Mouse (Mus musculus) monocyte, adult 2 months (primary cell): ENCODE results near the gene Hist1h4f.
"Not testable (repeated sequence)": the region's sequence is repeated elsewhere in the genome, so short reads cannot be mapped to it uniquely, and the experiment has no call there.

Source experiments
- DNase-seq, 2 experiments: peaks; one replicate each; pipeline ENCODE4 v3.0.0; 2022; ENCODE audit warnings: low spot score in 2 of 2, low read depth in 1 of 2

Gene Hist1h4f

DNA sequence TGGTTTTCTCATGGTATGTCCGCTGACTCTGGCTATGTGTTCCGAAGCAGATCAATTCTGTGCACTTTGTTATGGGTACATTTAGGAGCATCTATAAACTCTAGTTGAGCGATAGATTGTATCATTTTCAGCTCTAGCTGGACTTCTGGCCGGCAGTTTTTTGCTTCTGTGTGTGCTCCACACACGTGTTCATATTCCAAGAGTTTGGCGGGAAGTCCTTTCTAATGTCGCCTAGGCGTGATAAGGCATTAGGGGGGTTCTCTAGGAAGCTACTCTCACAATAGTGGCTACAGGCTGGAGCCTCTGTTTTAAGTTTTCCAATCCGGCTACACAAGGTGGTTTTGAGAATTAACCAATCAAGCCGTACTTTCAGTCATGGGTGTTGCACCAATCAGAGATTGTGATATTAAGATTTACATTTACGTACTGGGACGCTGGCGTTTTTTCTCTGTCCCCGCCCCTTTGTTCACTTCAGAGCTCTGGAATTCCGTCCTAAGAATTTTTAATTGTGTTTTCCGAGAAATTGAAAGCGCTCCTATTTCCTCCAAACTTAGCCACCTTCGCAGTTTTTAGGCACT, 4.5 kb upstream of the Hist1h4f start:
- peak in 1 of 2 experiments; percentile 33 for DNase-seq

DNA sequence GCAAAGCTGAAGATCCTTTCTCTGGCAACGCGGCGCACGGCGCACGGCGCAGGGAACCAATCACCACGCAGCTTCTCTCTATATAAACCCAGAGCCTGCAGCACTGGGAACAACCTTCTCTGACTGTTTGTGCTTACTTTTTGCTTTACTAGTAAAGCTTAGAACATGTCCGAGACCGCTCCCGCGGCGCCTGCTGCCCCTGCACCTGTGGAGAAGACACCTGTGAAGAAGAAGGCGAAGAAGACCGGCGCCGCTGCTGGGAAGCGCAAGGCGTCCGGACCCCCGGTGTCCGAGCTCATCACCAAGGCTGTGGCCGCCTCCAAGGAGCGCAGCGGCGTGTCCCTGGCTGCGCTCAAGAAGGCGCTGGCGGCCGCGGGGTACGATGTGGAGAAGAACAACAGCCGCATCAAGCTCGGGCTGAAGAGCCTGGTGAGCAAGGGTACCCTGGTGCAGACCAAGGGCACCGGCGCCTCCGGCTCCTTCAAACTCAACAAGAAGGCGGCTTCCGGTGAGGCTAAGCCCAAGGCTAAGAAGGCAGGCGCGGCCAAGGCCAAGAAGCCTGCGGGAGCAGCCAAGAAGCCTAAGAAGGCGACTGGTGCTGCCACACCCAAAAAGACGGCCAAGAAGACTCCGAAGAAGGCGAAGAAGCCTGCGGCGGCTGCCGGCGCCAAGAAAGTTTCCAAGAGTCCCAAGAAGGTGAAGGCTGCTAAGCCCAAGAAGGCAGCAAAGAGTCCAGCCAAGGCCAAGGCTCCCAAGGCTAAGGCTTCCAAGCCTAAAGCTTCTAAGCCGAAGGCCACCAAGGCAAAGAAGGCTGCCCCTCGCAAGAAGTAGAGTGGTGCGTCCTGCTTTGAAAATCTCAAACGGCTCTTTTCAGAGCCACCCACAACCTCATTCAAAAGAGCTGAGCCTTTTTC, 3.7 kb upstream of the Hist1h4f start:
- peak; percentile 53 to 56 for DNase-seq

DNA sequence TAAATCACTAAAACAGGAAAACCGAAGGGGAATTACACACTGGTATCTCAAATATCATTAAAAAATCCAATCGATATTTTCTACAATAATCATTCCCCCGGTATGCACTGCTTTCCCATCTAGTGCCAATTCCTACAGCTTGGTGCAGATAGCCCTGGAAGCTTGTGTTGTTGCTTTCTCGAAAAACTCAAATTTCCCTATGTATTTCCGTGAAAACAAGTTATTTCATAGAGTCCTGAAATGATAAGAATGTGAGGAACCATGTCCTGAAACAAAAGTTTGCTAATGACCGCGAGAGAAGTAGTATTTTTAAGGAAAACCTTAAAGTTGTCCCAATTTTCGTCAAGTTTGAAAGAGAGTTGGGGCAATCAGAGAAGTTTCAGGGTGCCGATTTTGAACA, 2.9 kb upstream of the Hist1h4f start:
- DNase-seq: no peak

DNA sequence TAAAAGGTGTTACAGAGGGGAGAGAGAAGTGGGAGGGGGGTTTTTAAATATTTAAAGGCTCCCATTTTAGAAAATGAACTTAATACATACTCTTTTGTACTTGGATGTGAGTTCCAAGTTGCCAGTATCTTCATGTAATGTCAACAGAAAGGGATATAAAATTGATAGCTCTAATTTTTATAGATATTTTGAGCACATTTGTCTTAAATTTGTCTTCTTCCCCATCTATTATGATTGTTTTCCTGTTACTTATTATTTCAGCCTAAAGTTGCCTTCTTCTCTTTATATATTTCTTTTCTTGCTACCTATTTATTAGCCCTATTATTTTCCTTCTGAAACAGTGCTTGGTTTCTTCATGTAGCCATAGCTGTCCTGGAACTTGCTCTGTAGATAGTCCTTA, 1.5 kb upstream of the Hist1h4f start, which contains the start of gene Hist1h1d:
Gene Hist1h1d, plus strand, starts transcription at position 301 of the 400 bp plus-strand sequence.
- DNase-seq: no peak

DNA sequence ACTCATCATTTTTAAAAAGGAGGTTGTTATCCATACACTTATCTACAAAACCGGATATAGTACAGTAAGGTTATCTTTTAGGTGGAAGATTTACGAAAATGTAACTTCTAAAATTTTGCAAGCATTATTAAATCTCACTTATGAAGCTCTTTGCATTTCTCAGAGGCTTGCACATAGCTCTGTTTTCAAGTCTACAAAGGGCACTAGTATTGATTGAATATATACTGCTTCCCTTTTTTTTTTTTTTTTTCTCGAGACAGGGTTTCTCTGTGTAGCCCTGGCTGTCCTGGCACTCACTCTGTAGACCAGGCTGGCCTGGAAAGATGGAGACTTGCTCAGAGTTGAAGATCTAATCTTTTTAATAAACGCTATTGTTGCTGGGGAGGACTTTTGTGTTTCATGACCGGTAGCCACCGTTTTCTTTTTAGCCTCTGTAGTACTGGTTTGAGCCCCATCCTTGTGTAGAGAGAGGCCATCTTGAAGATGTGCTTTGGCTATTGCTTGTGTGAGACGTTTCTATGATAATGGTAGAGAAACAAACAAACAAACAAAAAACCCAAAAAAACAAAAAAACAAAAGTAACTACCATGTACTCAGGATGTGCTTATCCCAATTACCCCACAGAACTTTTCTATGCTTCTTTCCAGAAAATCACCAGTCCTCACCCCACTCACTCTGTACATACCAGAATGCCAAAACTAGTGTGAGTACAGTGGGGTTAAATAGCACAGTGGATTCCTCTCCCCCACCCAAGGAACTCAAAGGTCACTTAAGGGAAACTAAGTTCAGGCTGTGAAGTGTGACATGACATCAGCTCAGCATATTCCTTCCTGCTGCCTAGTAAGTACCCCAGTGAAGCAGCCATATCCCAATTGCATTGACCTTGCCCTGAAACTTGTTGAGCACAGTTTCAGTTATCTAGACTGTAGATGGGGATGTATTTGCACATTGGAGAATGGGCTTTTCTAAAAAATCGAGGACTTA, 775 bp upstream of the Hist1h4f start:
- DNase-seq: no peak

DNA sequence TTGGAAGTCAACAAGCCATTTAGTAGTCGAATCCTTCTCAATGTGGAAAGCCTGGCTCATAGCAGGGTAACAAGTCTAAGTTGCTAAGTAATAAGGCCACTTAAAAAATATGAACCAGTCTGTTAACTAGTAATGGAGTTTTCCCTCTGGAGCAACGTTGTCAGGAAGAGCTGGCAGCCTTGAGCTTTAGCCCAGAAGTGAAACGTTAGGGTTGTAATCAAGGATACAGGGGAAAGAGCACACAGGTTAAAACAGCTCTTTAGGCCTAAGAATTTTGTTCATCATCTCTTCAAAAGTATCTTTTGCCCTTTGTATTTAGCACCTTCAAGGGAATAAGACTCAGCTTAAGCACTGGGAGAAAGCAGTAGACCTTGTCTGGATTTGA, 695 bp downstream of the Hist1h4f start:
- no peak for DNase-seq

DNA sequence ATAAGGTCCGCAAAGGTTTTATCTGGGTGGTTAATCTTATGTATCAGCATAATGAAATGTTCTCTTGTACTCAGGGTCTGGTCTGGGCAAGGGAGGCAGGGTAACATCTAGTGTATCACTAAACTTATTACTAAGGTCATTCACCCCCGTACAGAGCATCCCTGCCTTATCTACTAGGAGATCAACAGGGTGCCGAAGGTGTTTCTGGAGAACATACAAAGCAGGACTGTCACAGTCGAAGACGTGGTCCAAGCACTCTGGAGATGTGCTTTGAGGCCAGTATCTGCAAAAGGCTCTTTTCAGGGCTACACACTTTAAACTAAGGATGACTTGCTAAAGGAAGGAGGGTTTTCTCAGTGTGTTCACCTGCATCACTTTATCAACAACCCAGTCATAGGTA, 4.8 kb downstream of the Hist1h4f start:
- no peak for DNase-seq

DNA sequence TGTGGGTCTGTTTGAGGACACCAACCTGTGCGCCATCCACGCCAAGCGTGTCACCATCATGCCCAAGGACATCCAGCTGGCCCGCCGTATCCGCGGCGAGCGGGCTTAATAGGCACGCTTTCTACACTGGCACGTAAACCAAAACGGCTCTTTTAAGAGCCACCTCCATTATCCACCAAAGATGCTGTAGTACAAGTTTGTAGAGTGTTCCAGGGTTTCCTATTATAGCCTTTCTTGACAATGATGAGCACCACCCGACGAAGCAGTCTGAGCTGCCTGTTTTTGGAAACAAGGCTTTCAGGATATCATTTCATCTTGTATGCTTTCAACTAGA, 6.7 kb downstream of the Hist1h4f start:
- DNase-seq: peak in 1 of 2 experiments; percentile 28

DNA sequence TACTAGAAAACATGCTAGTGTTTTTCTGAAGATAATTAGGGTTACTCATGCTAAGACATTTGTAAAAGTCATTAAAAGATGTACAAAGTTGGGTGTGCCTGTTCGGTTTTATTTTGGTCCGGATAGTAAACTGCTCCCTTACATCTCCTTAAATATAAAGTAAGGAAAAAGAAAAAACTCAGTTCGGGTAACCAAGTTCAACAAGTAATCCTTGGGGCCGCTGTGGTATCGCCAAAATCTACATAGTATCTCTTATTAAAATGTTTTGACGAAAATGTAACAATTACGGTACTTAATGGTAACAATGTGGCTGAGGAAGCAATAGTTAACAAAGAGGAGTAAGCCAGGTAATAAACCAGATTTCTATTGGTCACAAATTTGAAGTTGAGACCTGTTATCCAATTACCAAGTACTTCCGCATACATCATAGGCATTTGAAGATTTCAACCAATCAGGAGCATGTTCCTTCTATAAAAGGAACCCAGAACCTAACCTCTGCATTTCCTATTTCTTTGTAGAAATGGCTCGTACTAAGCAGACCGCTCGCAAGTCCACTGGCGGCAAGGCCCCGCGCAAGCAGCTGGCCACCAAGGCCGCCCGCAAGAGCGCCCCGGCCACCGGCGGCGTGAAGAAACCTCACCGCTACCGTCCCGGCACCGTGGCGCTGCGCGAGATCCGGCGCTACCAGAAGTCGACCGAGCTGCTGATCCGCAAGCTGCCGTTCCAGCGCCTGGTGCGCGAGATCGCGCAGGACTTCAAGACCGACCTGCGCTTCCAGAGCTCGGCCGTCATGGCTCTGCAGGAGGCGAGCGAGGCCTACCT, 7.3 kb downstream of the Hist1h4f start, which contains the start of gene Hist1h3f:
Gene Hist1h3f, plus strand, starts transcription at position 88 of the 822 bp plus-strand sequence.
- DNase-seq: peak; percentile 66 to 77

DNA sequence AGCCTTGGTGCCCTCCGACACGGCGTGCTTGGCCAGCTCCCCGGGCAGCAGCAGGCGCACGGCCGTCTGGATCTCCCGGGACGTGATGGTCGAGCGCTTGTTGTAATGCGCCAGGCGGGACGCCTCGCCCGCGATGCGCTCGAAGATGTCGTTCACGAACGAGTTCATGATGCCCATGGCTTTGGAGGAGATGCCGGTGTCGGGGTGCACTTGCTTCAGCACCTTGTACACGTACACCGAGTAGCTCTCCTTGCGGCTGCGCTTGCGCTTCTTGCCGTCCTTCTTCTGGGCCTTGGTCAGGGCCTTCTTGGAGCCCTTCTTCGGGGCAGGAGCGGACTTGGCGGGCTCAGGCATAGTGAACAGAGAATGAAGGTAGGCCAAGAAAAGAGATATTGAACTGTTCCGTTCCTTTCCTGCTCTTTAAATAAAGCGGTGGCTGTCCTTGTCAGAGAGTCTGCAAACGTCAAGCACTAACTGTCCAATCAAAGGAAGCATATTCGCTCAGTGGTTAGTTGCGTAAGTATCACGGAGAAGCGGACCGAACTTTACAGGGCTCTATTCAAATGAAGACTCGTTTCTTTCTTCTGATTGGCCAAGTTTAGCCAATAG, 8.3 kb downstream of the Hist1h4f start, which contains the start of gene Hist1h2bh:
Gene Hist1h2bh, minus strand, starts transcription at position 394 of the 609 bp plus-strand sequence.
- peak; percentile 60 to 66 for DNase-seq

DNA sequence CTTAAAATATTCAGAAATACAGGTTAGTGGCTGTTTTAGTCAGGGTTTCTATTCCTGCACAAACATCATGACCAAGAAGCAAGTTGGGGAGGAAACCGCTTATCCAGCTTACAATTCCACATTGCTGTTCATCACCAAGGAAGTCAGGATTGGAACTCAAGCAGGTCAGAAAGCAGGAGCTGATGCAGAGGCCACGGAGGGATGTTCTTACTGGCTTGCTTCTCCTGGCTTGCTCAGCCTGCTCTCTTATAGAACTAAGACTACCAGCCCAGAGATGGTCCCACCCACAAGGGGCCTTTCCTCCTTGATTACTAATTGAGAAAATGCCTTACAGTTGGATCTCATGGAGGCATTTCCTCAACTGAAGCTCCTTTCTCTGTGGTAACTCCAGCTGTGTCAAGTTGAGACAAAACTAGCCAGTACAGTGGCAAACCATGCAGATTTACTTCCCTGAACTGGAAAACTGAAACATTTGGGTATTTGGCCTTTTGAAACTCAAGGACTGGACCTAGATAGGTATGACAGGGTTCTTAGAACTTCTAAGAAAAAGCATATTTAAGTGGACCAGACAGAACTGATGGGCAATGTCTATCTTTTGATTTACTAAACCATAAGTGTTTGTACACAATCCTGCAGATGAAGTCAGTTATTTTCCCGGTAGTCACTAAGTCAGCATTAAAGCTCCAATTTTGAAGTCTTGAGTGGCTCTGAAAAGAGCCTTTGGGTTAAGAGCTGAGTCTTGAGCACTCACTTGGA, 9.0 kb downstream of the Hist1h4f start:
- DNase-seq: not testable (repeated sequence)

DNA sequence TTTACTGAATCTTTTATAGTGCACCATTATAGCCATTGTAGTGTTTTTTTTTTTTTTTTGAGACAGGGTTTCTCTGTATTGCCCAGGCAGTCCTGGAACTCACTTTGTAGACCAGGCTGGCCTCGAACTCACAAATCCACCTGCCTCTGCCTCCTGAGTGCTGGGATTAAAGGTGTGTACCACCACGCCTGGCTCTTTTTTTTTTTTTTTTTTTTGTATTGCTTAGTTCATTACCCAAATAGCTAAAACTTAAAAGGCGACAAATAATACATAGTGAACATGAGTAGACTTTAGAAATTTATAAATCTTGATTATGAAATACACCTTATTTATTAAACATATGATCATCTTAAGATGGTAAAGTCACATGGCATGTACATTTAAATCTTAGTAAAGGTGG, 10.0 kb downstream of the Hist1h4f start:
- no peak for DNase-seq

DNA sequence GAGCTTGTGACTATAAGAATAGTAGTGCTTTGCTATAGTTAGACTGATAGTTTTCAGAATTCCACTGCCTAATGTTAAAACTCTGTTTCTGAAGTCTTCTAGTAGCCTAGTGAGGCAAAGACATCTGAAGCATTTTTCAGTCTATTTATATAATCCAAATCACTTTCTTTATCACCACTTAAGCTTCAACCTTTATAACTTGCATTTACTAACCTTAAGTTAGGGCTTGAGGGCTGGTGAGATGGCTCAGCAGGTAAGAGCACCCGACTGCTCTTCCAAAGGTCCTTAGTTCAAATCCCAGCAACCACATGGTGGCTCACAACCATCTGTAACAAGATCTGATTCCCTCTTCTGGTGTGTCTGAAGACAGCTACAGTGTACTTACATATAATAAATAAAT, 11.6 kb downstream of the Hist1h4f start:
- not testable (repeated sequence) for DNase-seq

DNA sequence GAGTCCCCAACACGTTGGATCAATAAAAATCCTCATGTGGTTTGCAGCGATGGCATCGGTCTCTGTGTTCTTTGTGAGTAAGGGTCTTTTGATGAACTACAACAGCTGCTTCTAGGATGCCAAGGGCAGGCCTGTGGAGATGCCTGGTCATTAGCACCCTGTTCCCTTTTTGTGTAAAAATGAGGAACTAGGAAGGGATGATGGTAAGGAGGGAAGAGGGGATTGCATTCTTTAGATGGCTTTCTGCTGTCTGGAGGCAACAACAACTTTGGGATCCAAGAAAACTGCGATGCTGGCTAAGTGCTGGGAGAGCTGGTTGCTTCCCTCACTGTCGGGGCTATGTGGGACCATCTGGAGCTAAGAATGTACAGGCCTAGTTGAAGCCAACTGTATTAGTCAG, 13.2 kb downstream of the Hist1h4f start:
- DNase-seq: no peak

DNA sequence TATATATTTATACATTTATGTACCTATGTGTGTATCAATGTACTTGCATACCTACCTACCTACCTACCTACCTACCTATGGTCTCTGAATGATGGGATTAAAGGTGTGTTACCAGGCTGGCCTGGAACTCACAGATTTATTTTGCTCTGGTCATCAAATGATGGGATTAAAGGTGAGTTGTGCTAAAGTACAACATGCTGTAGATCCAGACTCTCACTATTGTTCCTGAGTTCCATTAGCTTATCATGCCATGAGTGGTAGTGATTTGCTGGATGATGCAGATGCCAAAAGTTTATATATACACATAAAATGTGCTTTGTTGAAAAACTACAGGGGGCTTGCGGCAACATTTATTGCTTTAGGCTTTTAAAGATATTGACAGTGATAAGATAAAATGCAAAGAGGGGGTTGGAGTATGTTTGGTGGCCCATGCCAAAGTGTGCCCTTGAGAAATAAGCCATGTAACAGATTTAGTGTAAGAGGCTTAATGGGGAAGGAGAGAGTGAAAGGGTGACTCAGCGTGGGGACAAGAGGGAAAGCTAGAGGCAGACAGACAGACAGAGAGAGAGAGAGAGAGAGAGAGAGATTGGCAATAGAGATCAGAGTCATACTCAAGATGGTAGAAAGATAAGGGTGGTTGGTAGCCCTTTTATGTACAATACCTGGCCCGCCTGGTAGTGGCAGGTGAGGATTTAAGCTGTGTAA, 14.3 kb downstream of the Hist1h4f start:
- DNase-seq: no peak

DNA sequence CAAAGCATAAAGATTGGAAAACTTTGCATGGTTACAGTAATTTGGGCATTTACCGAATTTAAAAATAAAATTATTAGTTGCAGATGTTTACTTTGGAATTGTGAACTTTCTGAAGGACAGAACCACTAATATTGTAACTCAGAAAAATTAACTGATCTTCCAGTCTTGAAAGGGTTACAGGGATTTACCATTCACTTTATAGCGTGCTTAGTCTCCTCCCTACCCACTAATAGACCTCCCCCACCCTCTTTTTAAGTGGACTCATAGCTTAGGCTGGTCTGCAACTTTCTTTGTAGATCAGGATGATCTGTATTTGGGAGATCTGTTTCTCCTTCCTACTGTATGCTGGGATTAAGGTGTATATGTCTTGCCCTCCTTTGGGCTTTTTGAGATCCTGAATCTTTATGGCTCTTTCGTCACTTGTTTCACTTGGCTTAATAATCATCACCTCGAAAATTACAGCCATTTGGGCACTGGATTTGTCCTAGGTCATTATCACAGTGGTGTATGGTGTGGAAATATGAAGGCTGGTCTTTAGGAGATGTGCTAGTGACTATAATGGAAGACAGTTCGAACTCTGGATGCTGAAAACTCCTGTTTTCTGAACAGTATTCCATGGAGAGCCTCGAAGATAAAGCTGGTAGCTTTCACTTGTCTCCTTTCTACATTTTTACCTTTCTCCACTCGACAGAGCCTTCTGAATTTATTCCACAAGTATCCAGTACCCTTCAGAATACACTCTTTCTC, 15.2 kb downstream of the Hist1h4f start:
- DNase-seq: no peak

DNA sequence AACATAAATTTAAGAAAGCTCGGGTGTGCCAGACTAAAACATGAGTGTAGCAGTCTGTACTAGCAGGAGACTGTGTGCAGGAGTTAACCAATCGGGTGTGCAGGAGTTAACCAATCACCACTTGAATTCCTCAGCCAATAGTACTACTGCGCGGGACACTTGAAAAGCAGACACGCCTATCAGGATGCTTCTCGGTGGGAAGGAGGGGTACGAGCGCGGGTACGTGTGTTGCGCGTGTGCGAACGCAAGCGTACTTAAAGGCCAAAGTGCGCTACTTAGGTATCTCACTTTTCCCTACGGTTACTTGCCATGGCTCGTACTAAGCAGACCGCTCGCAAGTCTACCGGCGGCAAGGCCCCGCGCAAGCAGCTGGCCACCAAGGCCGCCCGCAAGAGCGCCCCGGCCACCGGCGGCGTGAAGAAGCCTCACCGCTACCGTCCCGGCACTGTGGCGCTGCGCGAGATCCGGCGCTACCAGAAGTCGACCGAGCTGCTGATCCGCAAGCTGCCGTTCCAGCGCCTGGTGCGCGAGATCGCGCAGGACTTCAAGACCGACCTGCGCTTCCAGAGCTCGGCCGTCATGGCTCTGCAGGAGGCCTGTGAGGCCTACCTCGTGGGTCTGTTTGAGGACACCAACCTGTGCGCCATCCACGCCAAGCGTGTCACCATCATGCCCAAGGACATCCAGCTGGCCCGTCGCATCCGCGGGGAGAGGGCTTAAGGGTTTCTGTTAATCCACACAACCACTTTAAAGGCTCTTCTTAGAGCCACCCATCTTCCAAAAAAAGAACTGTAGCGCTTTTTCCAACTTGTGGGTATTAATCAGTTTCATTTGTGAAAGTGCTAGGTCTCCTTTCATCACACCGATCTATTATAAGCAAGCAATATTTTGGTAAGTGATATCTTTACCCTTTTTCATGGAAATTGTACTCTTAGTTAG, 16.0 kb downstream of the Hist1h4f start, which contains the start of gene Hist1h3g:
Gene Hist1h3g, plus strand, starts transcription at position 286 of the 939 bp plus-strand sequence.
- peak; percentile 69 to 74 for DNase-seq
